Mouse (Mus musculus): ENCODE data around the gene Bcr. TPM values are rescaled to one million over a fixed set of nuclear protein-coding genes. Genes with fewer than 3 reads are reported as not detected.

The Bcr gene
- polyA plus RNA-seq, 1 experiment from 2014 or later, result 31.1 TPM

- no peak overlapping the region for H3K4me3 ChIP-seq (ENCODE audit: low read depth, low read length)
These were observed 162.2 kb downstream of the Bcr start for GRCm38 (mm10) chr10:75222611-75222998.

GRCm38 (mm10) chr10:75224154-75224553 is 163.8 kb downstream of the Bcr start:
- Histone ChIP-seq H3K4me3 (ENCODE audit: low read depth, low read length) (no peak overlapping the region), H3K9ac (ENCODE audit: low read depth, low read length) (no peak overlapping the region), H3K27me3 (ENCODE audit: control insufficient read depth, insufficient read depth, low read length) (no peaks in the 10 kb centered on the region), H3K4me2 (no peak overlapping the region), H3K9me3 (replicated peaks; ENCODE audit: control insufficient read depth, low read length) (no peaks in the 10 kb centered on the region), H3K36me3 (ENCODE audit: control insufficient read depth, insufficient read depth, low read length) (no peaks in the 10 kb centered on the region), H3K27ac (ENCODE audit: low read depth, low read length) (no peak overlapping the region), H3K4me1 (ENCODE audit: control insufficient read depth, insufficient read depth, low read length) (peaks cover 22% of the 10 kb centered on the region)
- WGBS (ENCODE audit: insufficient replicate concordance), result 50% methylated on average over 3 of the region's 3 CpGs
- no peak for ATAC-seq (replicated peaks; ENCODE audit: insufficient number of reproducible peaks, low FRiP score, low TSS enrichment)

More at GRCm38 (mm10) chr10:75222611-75222998, 162.2 kb downstream of the Bcr start:
- H3K4me1 ChIP-seq (ENCODE audit: control insufficient read depth, insufficient read depth, low read length), result peaks cover 22% of the 10 kb centered on the region
- 75% methylated on average over 5 of the region's 5 CpGs for WGBS (ENCODE audit: insufficient replicate concordance)
- H3K27me3 ChIP-seq (ENCODE audit: control insufficient read depth, insufficient read depth, low read length), result no peaks in the 10 kb centered on the region
- no peaks in the 10 kb centered on the region for H3K36me3 ChIP-seq (ENCODE audit: control insufficient read depth, insufficient read depth, low read length)
- H3K9ac ChIP-seq (ENCODE audit: low read depth, low read length), result no peak overlapping the region
- no peak overlapping the region for H3K27ac ChIP-seq (ENCODE audit: low read depth, low read length)
- no peak overlapping the region for H3K4me2 ChIP-seq
- H3K9me3 ChIP-seq (replicated peaks; ENCODE audit: control insufficient read depth, low read length), result no peaks in the 10 kb centered on the region
- no peak for ATAC-seq (replicated peaks; ENCODE audit: insufficient number of reproducible peaks, low FRiP score, low TSS enrichment)

GRCm38 (mm10) chr10:75224630-75225029 is 164.2 kb downstream of the Bcr start:
- WGBS (ENCODE audit: insufficient replicate concordance), result no CpG with 5 or more reads among the region's 2 CpGs
- no peak overlapping the region for H3K4me2 ChIP-seq
- no peak overlapping the region for H3K9ac ChIP-seq (ENCODE audit: low read depth, low read length)
- no peak overlapping the region for H3K4me3 ChIP-seq (ENCODE audit: low read depth, low read length)
- no peak for ATAC-seq (replicated peaks; ENCODE audit: insufficient number of reproducible peaks, low FRiP score, low TSS enrichment)
- no peaks in the 10 kb centered on the region for H3K36me3 ChIP-seq (ENCODE audit: control insufficient read depth, insufficient read depth, low read length)
- H3K9me3 ChIP-seq (replicated peaks; ENCODE audit: control insufficient read depth, low read length), result no peaks in the 10 kb centered on the region
- peaks cover 22% of the 10 kb centered on the region for H3K4me1 ChIP-seq (ENCODE audit: control insufficient read depth, insufficient read depth, low read length)
- no peaks in the 10 kb centered on the region for H3K27me3 ChIP-seq (ENCODE audit: control insufficient read depth, insufficient read depth, low read length)
- H3K27ac ChIP-seq (ENCODE audit: low read depth, low read length), result no peak overlapping the region

GRCm38 (mm10) chr10:75227381-75227780 is 167.0 kb downstream of the Bcr start:
- peaks cover 7% of the 10 kb centered on the region; the same call in 1 of the 2 replicates for H3K4me1 ChIP-seq (ENCODE audit: control insufficient read depth, insufficient read depth, low read length)
- no peak for ATAC-seq (replicated peaks; ENCODE audit: insufficient number of reproducible peaks, low FRiP score, low TSS enrichment)
- no peak overlapping the region for H3K9ac ChIP-seq (ENCODE audit: low read depth, low read length)
- no peak overlapping the region for H3K4me2 ChIP-seq
- no peaks in the 10 kb centered on the region for H3K27me3 ChIP-seq (ENCODE audit: control insufficient read depth, insufficient read depth, low read length)
- H3K4me3 ChIP-seq (ENCODE audit: low read depth, low read length), result no peak overlapping the region
- 80% methylated on average over 3 of the region's 3 CpGs for whole genome bisulfite sequencing (ENCODE audit: insufficient replicate concordance)
- no peak overlapping the region for H3K27ac ChIP-seq (ENCODE audit: low read depth, low read length)
- no peaks in the 10 kb centered on the region for H3K9me3 ChIP-seq (replicated peaks; ENCODE audit: control insufficient read depth, low read length)
- peaks cover 3% of the 10 kb centered on the region for H3K36me3 ChIP-seq (ENCODE audit: control insufficient read depth, insufficient read depth, low read length)

- H3K36me3 ChIP-seq (ENCODE audit: control insufficient read depth, insufficient read depth, low read length), result peaks cover 6% of the 10 kb centered on the region
- H3K27me3 ChIP-seq (ENCODE audit: control insufficient read depth, insufficient read depth, low read length), result no peaks in the 10 kb centered on the region
- WGBS (ENCODE audit: insufficient replicate concordance), result 83% methylated on average over 4 of the region's 4 CpGs
- H3K27ac ChIP-seq (ENCODE audit: low read depth, low read length), result no peak overlapping the region
- H3K9me3 ChIP-seq (replicated peaks; ENCODE audit: control insufficient read depth, low read length), result no peaks in the 10 kb centered on the region
- H3K4me3 ChIP-seq (ENCODE audit: low read depth, low read length), result no peak overlapping the region
- H3K4me2 ChIP-seq, result no peak overlapping the region
- 0 out of 2 replicates have a peak, but pooled peaks cover 3% of the 10 kb centered on the region for H3K4me1 ChIP-seq (ENCODE audit: control insufficient read depth, insufficient read depth, low read length)
- no peak overlapping the region for H3K9ac ChIP-seq (ENCODE audit: low read depth, low read length)
- ATAC-seq (replicated peaks; ENCODE audit: insufficient number of reproducible peaks, low FRiP score, low TSS enrichment), result no peak
These were observed 170.2 kb downstream of the Bcr start for GRCm38 (mm10) chr10:75230572-75230971.

- Histone ChIP-seq H3K4me1 (ENCODE audit: control insufficient read depth, insufficient read depth, low read length) (no peaks in the 10 kb centered on the region), H3K9ac (ENCODE audit: low read depth, low read length) (no peak overlapping the region), H3K4me2 (no peak overlapping the region), H3K9me3 (replicated peaks; ENCODE audit: control insufficient read depth, low read length) (no peaks in the 10 kb centered on the region), H3K4me3 (ENCODE audit: low read depth, low read length) (no peak overlapping the region), H3K27me3 (ENCODE audit: control insufficient read depth, insufficient read depth, low read length) (no peaks in the 10 kb centered on the region), H3K27ac (ENCODE audit: low read depth, low read length) (no peak overlapping the region), H3K36me3 (ENCODE audit: control insufficient read depth, insufficient read depth, low read length) (peaks cover 6% of the 10 kb centered on the region)
- ATAC-seq (replicated peaks; ENCODE audit: insufficient number of reproducible peaks, low FRiP score, low TSS enrichment), result no peak
- 96% methylated on average over 1 of the region's 1 CpGs for whole genome bisulfite sequencing (ENCODE audit: insufficient replicate concordance)
These were observed 171.5 kb downstream of the Bcr start for GRCm38 (mm10) chr10:75231876-75232275.

GRCm38 (mm10) chr10:75232612-75233155 is 172.3 kb downstream of the Bcr start:
- H3K4me3 ChIP-seq (ENCODE audit: low read depth, low read length), result no peak overlapping the region
- H3K27ac ChIP-seq (ENCODE audit: low read depth, low read length), result no peak overlapping the region
- no peak overlapping the region for H3K9ac ChIP-seq (ENCODE audit: low read depth, low read length)
- no peaks in the 10 kb centered on the region for H3K9me3 ChIP-seq (replicated peaks; ENCODE audit: control insufficient read depth, low read length)
- ATAC-seq (replicated peaks; ENCODE audit: insufficient number of reproducible peaks, low FRiP score, low TSS enrichment), result no peak
- H3K4me2 ChIP-seq, result no peak overlapping the region
- H3K27me3 ChIP-seq (ENCODE audit: control insufficient read depth, insufficient read depth, low read length), result no peaks in the 10 kb centered on the region
- peaks cover 6% of the 10 kb centered on the region for H3K36me3 ChIP-seq (ENCODE audit: control insufficient read depth, insufficient read depth, low read length)
- WGBS (ENCODE audit: insufficient replicate concordance), result 92% methylated on average over 4 of the region's 4 CpGs
- H3K4me1 ChIP-seq (ENCODE audit: control insufficient read depth, insufficient read depth, low read length), result no peaks in the 10 kb centered on the region

GRCm38 (mm10) chr10:75233489-75233888 is 173.1 kb downstream of the Bcr start:
- Histone ChIP-seq H3K4me2 (no peak overlapping the region), H3K27me3 (ENCODE audit: control insufficient read depth, insufficient read depth, low read length) (no peaks in the 10 kb centered on the region), H3K9ac (ENCODE audit: low read depth, low read length) (no peak overlapping the region), H3K36me3 (ENCODE audit: control insufficient read depth, insufficient read depth, low read length) (peaks cover 6% of the 10 kb centered on the region), H3K9me3 (replicated peaks; ENCODE audit: control insufficient read depth, low read length) (no peaks in the 10 kb centered on the region), H3K27ac (ENCODE audit: low read depth, low read length) (no peak overlapping the region), H3K4me1 (ENCODE audit: control insufficient read depth, insufficient read depth, low read length) (no peaks in the 10 kb centered on the region), H3K4me3 (ENCODE audit: low read depth, low read length) (no peak overlapping the region)
- 88% methylated on average over 2 of the region's 2 CpGs for WGBS (ENCODE audit: insufficient replicate concordance)
- no peak for ATAC-seq (replicated peaks; ENCODE audit: insufficient number of reproducible peaks, low FRiP score, low TSS enrichment)
